Mouse (Mus musculus) ES-E14 (cell line): ENCODE measurements around the gene Sec61b. TPM values are rescaled to one million over a fixed set of nuclear protein-coding genes. Genes with fewer than 3 reads are reported as not detected.

Source experiments
- DNase-seq: peaks from one replicate; pipeline ENCODE4 v3.0.0-alpha.2; 2013; ENCODE audit warnings: low read depth, low spot score
- H3K27ac ChIP-seq: 2 replicates; pipeline ENCODE4 v1.5.1; 2012; ENCODE audit warnings: low read depth, mild to moderate bottlenecking, low read length, moderate library complexity, mixed read lengths; ENCODE audit not compliant: poor library complexity, insufficient read depth, severe bottlenecking
- H3K36me3 ChIP-seq: 2 replicates; pipeline ENCODE4 v1.6.1; 2012; ENCODE audit warnings: mild to moderate bottlenecking, low read length, moderate library complexity, mixed read lengths; ENCODE audit not compliant: control insufficient read depth, poor library complexity, insufficient read depth, severe bottlenecking
- H3K4me1 ChIP-seq, 2 experiments: fragments of 150-350 bp in 1 of 2; sonication (generic) in 1 of 2; 2 replicates each; pipeline ENCODE4 v1.6.1; 2012; ENCODE audit warnings: low read length in 2 of 2, mild to moderate bottlenecking in 1 of 2, mixed read lengths in 1 of 2; ENCODE audit not compliant: control insufficient read depth in 2 of 2, insufficient read depth in 2 of 2, poor library complexity in 1 of 2
- H3K4me3 ChIP-seq, 2 experiments: fragments of 150-350 bp in 1 of 2; sonication (generic) in 1 of 2; 2 replicates each; pipeline ENCODE4 v1.5.1; 2012; ENCODE audit warnings: low read length in 2 of 2, low read depth in 1 of 2, mild to moderate bottlenecking in 1 of 2, mixed read lengths in 1 of 2; ENCODE audit not compliant: insufficient read depth in 1 of 2, poor library complexity in 1 of 2, severe bottlenecking in 1 of 2
- H3K9ac ChIP-seq: 2 replicates; pipeline ENCODE4 v1.6.1; 2012; ENCODE audit warnings: low read depth, mild to moderate bottlenecking, low read length, mixed read lengths; ENCODE audit not compliant: poor library complexity, insufficient read depth, severe bottlenecking
- H3K9me3 ChIP-seq: fragments of 150-350 bp; sonication (generic); 2 replicates; pipeline ENCODE4 v1.6.1; 2012; ENCODE audit warnings: low read depth, mild to moderate bottlenecking, low read length; ENCODE audit not compliant: control insufficient read depth, insufficient read depth
- CHD2 ChIP-seq: IDR thresholded peaks from 2 replicates; pipeline ENCODE4 v1.6.1; 2014; ENCODE audit warnings: mild to moderate bottlenecking, low read depth, low read length, inconsistent platforms
- HCFC1 ChIP-seq: IDR thresholded peaks from 2 replicates; pipeline ENCODE4 v1.6.1; 2012; ENCODE audit warnings: low read length, inconsistent platforms, borderline replicate concordance; ENCODE audit not compliant: insufficient read depth
- MAFK ChIP-seq: IDR thresholded peaks from 2 replicates; pipeline ENCODE4 v1.6.1; 2014; ENCODE audit warnings: mild to moderate bottlenecking, low read depth, low read length, inconsistent platforms; ENCODE audit not compliant: insufficient read depth
- ZC3H11A ChIP-seq: IDR thresholded peaks from 2 replicates; pipeline ENCODE4 v1.6.1; 2012; ENCODE audit warnings: low read depth, mild to moderate bottlenecking, inconsistent platforms, low read length, borderline replicate concordance
- ZNF384 ChIP-seq: IDR thresholded peaks from 2 replicates; pipeline ENCODE4 v1.6.1; 2012; ENCODE audit warnings: low read depth, low read length, inconsistent platforms
- in situ Hi-C, 2 experiments: fragments of 600-800 bp; cut with MboI; formaldehyde crosslinking; loops; one replicate each; pipeline ENCODE4 v1.15.1; 2025; ENCODE audit warnings: low sequenced_read_pairs in 2 of 2, inconsistent platforms in 1 of 2; ENCODE audit not compliant: unreplicated experiment in 2 of 2
- total RNA-seq: library from RNA; depleted of rRNA; stranded (reverse); fragments of 300-350 nt; gene quantifications from 2 replicates; pipeline ENCODE4 v1.2.3, GENCODE M21; 2012

The Sec61b gene
- total RNA-seq, 1 experiment, result 434 TPM

DNA sequence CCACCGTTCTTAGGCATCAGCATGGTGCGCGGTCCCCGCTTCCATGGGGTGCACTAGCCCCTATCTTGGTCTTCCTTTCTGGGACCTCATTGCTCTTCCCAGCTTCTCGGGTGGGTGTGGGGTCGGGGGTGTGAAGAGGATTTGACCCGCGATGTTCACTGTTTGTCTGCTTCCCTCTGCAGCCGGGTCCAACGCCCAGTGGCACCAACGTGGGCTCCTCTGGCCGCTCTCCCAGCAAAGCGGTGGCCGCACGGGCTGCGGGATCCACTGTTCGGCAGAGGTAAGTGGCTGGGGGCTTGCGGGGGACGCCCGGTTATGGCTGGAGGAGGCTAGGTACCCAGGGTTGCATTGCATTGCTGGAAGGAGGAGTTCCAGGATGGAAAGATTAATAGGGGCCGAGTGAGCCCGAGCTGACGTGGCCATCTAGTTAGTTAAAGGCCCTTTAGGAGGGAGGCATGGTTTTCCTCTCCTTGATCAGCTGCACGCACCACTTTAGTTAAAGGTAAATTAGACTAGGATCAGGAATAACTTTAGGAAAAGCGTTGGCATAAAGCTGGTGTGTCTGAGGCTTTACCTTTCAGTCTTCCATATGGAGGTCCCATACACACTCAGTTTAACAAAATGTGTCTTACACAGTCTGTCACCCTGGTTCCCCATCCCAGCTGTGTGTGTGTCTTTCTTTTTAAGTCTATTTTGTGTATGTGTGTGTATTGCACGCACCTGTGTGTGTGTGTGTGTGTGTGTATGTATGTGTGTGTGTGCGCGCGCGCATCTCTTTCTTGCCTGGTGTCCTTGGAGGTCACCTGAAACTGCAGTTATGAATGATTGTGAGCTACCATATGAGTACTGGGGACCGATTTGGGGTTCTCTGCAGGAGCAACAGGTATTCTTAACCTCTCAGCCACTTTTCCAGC lies 529 bp downstream of the Sec61b start:
- H3K4me1 ChIP-seq, result peaks cover 0 to 2% of the 10 kb centered on the region in 2 experiments; a peak in 1 of 4 replicates
- peak overlapping the region; percentile 64; the same call in 1 of the 2 replicates for H3K27ac ChIP-seq
- no peaks in the 10 kb centered on the region for H3K9me3 ChIP-seq
- in situ Hi-C loops, result no loop called here
- peak overlapping the region; percentile 96 for H3K9ac ChIP-seq
- no peak for TF ChIP-seq ZC3H11A
- no peak for TF ChIP-seq CHD2
- TF ChIP-seq ZNF384, result no peak
- TF ChIP-seq MAFK, result no peak
- no peak for TF ChIP-seq HCFC1
- peak overlapping the region; percentile 48 to 95 for H3K4me3 ChIP-seq
- H3K36me3 ChIP-seq, result peaks cover 30% of the 10 kb centered on the region
- DNase-seq, result no peak

GRCm38 (mm10) chr4:47477539-47477938 lies 3.1 kb downstream of the Sec61b start:
- H3K4me3 ChIP-seq, result no peak overlapping the region
- peaks cover 0 to 7% of the 10 kb centered on the region in 2 experiments; a peak in 2 of 4 replicates for H3K4me1 ChIP-seq
- H3K27ac ChIP-seq, result no peak overlapping the region
- DNase-seq, result no peak
- peaks cover 22% of the 10 kb centered on the region for H3K36me3 ChIP-seq
- TF ChIP-seq CHD2 (no peak), HCFC1 (no peak), ZC3H11A (no peak), ZNF384 (no peak)
- in situ Hi-C loops, result no loop called here
- H3K9me3 ChIP-seq, result no peaks in the 10 kb centered on the region
- H3K9ac ChIP-seq, result no peak overlapping the region

DNA sequence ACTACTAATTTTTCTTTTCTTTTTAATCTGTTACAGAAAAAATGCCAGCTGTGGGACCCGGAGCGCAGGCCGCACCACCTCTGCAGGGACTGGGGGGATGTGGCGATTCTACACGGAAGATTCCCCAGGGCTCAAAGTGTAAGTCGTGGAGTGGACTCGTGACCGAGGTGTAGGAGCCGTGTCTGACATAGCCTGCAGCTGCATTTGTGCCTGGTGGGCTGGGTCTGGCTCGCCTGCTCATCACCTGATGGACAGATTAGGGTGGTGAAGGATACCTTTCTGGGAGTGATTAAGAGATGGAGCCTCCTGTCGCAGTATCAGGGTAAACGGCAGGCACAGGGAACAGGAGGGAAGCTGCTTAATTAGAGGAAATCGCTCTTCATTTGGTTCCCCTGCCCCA lies 5.6 kb downstream of the Sec61b start:
- Histone ChIP-seq H3K9ac (no peak overlapping the region), H3K36me3 (peaks cover 24% of the 10 kb centered on the region), H3K4me1 (peaks cover 0 to 7% of the 10 kb centered on the region in 2 experiments; a peak in 2 of 4 replicates), H3K9me3 (no peaks in the 10 kb centered on the region), H3K27ac (no peak overlapping the region), H3K4me3 (no peak overlapping the region)
- DNase-seq, result no peak
- TF ChIP-seq CHD2, result no peak
- TF ChIP-seq ZC3H11A, result no peak
- in situ Hi-C loops, result no loop called here

DNA sequence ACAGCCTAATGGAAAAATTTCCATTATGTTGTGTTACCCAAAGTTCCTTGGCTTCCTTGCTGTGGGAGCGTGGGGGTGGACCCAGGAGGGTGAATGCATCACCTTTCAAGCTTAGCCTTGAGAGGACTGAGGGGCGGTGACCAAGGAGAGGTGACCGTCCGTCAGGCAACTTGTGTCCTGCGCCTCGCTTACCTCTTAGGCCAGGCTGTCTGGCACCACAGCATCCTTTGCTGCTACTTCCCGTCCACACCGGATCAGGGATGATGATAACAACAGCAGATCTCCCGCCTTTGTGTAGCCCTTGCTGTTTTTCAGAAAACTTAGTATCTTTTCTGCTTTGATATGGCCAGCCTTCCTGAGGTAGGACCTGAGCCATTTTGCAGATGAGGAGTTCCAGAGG lies 6.1 kb downstream of the Sec61b start:
- Histone ChIP-seq H3K27ac (no peak overlapping the region; the same call in 1 of the 2 replicates), H3K9ac (no peak overlapping the region), H3K36me3 (peaks cover 24% of the 10 kb centered on the region), H3K9me3 (no peaks in the 10 kb centered on the region), H3K4me1 (peaks cover 0 to 7% of the 10 kb centered on the region in 2 experiments; a peak in 2 of 4 replicates), H3K4me3 (no peak overlapping the region)
- TF ChIP-seq MAFK, result no peak
- no peak for TF ChIP-seq ZNF384
- TF ChIP-seq ZC3H11A, result no peak
- TF ChIP-seq HCFC1, result no peak
- TF ChIP-seq CHD2, result no peak
- in situ Hi-C loops, result no loop called here
- no peak for DNase-seq
